26 mouse cellular contexts compared by ENCODE assay signal in the genomic region with DNA sequence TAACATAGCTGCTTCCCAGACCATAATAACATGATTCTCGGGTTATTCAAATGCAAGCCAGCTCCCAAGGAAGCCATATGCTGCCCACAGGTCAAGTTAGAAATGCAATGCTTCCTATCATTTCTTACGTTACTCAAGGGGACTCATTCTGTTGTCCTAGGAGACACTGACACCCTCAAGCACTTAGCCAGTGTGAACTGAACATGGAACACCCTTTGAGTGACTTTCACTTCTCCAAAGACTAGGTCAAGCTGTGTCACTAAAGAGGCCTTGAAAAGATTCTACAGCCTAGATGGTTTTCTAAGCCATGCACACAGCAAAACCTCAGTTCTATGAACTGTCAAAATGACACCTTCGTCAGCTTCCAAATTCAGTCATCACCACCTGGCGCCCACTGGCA.
DNase-seq lines count a peak whose midpoint lies in the region; ATAC-seq and TF ChIP-seq lines count a peak whose summit lies in the region.
"Had no signal": no experiment of that assay in that cellular context is flagged by ENCODE, and none has a peak within 500 bp of the region (broad histone marks: within the 10 kb centered on the region; RNA-seq: fewer than 3 reads in every experiment).

No protein-coding gene starts in this region.

- no peak for ATAC-seq in liver, postnatal 0 days
- ATAC-seq in liver, embryonic 11.5 days (replicated peaks; ENCODE audit: low FRiP score), result no peak
- ATAC-seq in megakaryocyte, adult 5-6 weeks (ENCODE audit: poor library complexity, severe bottlenecking), result peak; percentile 73
- ATAC-seq: forebrain, embryonic 13.5 days; forebrain, embryonic 16.5 days; hindbrain, embryonic 16.5 days; intestine, embryonic 15.5 days; Patski had no signal

- no peaks in the 10 kb centered on the region for H3K27me3 ChIP-seq in liver, postnatal 0 days (ENCODE audit: insufficient read depth, low read length)
- no peaks in the 10 kb centered on the region for H3K27me3 ChIP-seq in liver, embryonic 11.5 days (replicated peaks; ENCODE audit: control insufficient read depth, insufficient read depth, low read length)
- H3K27me3 ChIP-seq: forebrain, embryonic 13.5 days; heart, embryonic 13.5 days; hindbrain, embryonic 13.5 days; intestine, embryonic 15.5 days; Patski had no signal

- no peak overlapping the region for H3K9ac ChIP-seq in liver, postnatal 0 days (replicated peaks)
- H3K9ac ChIP-seq in liver, embryonic 11.5 days (ENCODE audit: low read depth, low read length), result no peak overlapping the region
- H3K9ac ChIP-seq: forebrain, embryonic 13.5 days; heart, embryonic 13.5 days; hindbrain, embryonic 13.5 days; intestine, embryonic 15.5 days had no signal

- no peak for DNase-seq in liver, postnatal 0 days
- DNase-seq in liver, embryonic 11.5 days (ENCODE audit: low spot score), result no peak
- DNase-seq in brain, adult 2 months (ENCODE audit: low read depth, low spot score), result peak; percentile 35
- no peak for DNase-seq in left cerebral cortex, adult 11 months (ENCODE audit: low spot score)
- DNase-seq in heart, postnatal 36 days, result no peak
- DNase-seq: adrenal gland, adult 2 months; adrenal gland, postnatal 14 days; cerebellum, adult 11-12 months; cerebellum, adult 8-10 months; cerebellum, postnatal 10 days; cerebellum, postnatal 36 days; gastrocnemius, postnatal 25 days; heart, adult 2 months; heart, postnatal 14 days had no signal

- peaks cover 16% of the 10 kb centered on the region for H3K4me1 ChIP-seq in liver, postnatal 0 days (ENCODE audit: insufficient read depth)
- H3K4me1 ChIP-seq in liver, embryonic 11.5 days (replicated peaks; ENCODE audit: control insufficient read depth, insufficient read depth, low read length), result peaks cover 5% of the 10 kb centered on the region; the same call in 1 of the 2 replicates
- H3K4me1 ChIP-seq: forebrain, embryonic 13.5 days; hindbrain, embryonic 10.5 days; hindbrain, embryonic 13.5 days had no signal

- TF ChIP-seq EP300 in liver, postnatal 0 days (IDR thresholded peaks at IDR 0.05; ENCODE audit: low read depth), result no peak

- H3K36me3 ChIP-seq in liver, postnatal 0 days (replicated peaks; ENCODE audit: insufficient read depth, low read length), result no peaks in the 10 kb centered on the region
- H3K36me3 ChIP-seq in liver, embryonic 11.5 days (ENCODE audit: control insufficient read depth, insufficient read depth, low read length), result no peaks in the 10 kb centered on the region
- H3K36me3 ChIP-seq: forebrain, embryonic 10.5 days; G1E; heart, embryonic 10.5 days; heart, embryonic 13.5 days; hindbrain, embryonic 10.5 days; hindbrain, embryonic 13.5 days; intestine, embryonic 15.5 days had no signal

- intact Hi-C loops in heart, postnatal 36 days (cut with DNase I), result loop anchor here (5.0 kb wide), 1 partner anchor 155 kb away; the partner anchor contains the start of gene Arl5a

- H3K4me2 ChIP-seq in liver, postnatal 0 days (ENCODE audit: low read depth, low read length), result no peak overlapping the region
- no peak overlapping the region for H3K4me2 ChIP-seq in liver, embryonic 11.5 days
- H3K4me2 ChIP-seq: forebrain, embryonic 13.5 days; heart, embryonic 13.5 days; hindbrain, embryonic 13.5 days; intestine, embryonic 15.5 days had no signal

- H3K27ac ChIP-seq in liver, postnatal 0 days (ENCODE audit: low read depth), result 0 out of 2 replicates have a peak overlapping the region, but pooled peaks have one; percentile 34
- H3K27ac ChIP-seq in liver, embryonic 11.5 days (ENCODE audit: low read depth, low read length), result no peak overlapping the region
- H3K27ac ChIP-seq: forebrain, embryonic 10.5 days; forebrain, embryonic 13.5 days; heart, embryonic 10.5 days; heart, embryonic 13.5 days; hindbrain, embryonic 10.5 days; hindbrain, embryonic 13.5 days; intestine, embryonic 15.5 days had no signal

- H3K9me3 ChIP-seq in liver, postnatal 0 days (ENCODE audit: low read length), result no peaks in the 10 kb centered on the region
- no peaks in the 10 kb centered on the region for H3K9me3 ChIP-seq in liver, embryonic 11.5 days (ENCODE audit: control insufficient read depth, low read length)
- H3K9me3 ChIP-seq: forebrain, embryonic 10.5 days; forebrain, embryonic 13.5 days; G1E; heart, embryonic 10.5 days; heart, embryonic 13.5 days; hindbrain, embryonic 10.5 days; hindbrain, embryonic 13.5 days; intestine, embryonic 15.5 days had no signal

- TF ChIP-seq CTCF in liver, postnatal 0 days (IDR thresholded peaks at IDR 0.05; ENCODE audit: low read depth), result no peak

- H3K4me3 ChIP-seq in liver, postnatal 0 days (ENCODE audit: low read depth, low read length), result no peak overlapping the region
- H3K4me3 ChIP-seq in liver, embryonic 11.5 days (ENCODE audit: low read depth, low read length), result no peak overlapping the region
- H3K4me3 ChIP-seq: forebrain, embryonic 10.5 days; forebrain, embryonic 13.5 days; heart, adult 2 months; heart, embryonic 10.5 days; heart, embryonic 13.5 days; hindbrain, embryonic 10.5 days; hindbrain, embryonic 13.5 days; intestine, embryonic 15.5 days had no signal

- 72% methylated on average over 4 of the region's 4 CpGs for WGBS in liver, postnatal 0 days (ENCODE audit: insufficient replicate concordance)
- 83% methylated on average over 4 of the region's 4 CpGs for WGBS in liver, embryonic 11.5 days
